Mouse (Mus musculus) layer of hippocampus, postnatal 36 days (tissue): Measurements from ENCODE around the gene Arhgap23. TPM values are rescaled to one million over a fixed set of nuclear protein-coding genes. Genes with fewer than 3 reads are reported as not detected.
A peak's percentile ranks its signal among the peaks of the same experiment; 100 is the strongest.

ENCODE experiments used
- DNase-seq, 2 experiments: peaks; one replicate each; pipeline ENCODE4 v3.0.0; 2022
- total RNA-seq, 2 experiments: library from RNA; stranded (reverse); gene quantifications; 2 replicates each; pipeline ENCODE4 v1.2.3; 2021

Gene Arhgap23
- total RNA-seq, 2 experiments from 2014 or later: 73.4 to 75.4 TPM

DNA sequence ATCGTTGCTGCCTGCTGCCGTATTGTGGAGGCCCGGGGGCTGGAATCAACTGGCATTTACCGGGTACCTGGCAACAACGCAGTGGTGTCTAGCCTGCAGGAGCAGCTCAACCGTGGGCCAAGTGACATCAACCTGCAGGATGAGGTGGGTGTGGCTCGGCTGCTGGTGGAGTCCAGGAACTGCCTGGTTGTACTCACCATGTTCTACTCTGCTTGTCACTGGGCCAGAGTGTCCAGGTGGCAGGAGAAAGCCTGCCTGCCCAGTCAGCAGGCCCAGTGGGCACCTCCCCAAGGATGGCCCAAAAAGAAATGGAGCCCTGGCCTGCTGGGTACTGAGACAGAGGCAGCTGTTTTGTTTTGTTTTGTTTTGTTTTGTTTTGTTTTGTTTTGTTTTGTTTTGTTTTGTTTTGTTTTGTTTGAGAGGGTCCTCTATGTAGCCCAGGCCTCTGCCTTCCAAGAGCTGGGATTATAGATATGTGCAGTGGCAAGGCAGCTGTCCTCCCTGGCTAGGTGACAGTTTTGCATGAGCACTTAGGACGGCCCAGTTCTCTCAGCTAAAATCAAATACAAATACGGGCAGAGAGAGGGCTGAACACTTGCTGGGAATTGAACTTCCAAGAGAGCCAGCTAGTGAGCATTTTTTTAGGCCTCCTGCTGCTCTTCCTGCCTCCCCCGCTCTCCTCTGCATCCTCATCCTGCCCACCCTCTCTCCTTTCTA, 51.3 kb downstream of the Arhgap23 start:
- DNase-seq: no peak

DNA sequence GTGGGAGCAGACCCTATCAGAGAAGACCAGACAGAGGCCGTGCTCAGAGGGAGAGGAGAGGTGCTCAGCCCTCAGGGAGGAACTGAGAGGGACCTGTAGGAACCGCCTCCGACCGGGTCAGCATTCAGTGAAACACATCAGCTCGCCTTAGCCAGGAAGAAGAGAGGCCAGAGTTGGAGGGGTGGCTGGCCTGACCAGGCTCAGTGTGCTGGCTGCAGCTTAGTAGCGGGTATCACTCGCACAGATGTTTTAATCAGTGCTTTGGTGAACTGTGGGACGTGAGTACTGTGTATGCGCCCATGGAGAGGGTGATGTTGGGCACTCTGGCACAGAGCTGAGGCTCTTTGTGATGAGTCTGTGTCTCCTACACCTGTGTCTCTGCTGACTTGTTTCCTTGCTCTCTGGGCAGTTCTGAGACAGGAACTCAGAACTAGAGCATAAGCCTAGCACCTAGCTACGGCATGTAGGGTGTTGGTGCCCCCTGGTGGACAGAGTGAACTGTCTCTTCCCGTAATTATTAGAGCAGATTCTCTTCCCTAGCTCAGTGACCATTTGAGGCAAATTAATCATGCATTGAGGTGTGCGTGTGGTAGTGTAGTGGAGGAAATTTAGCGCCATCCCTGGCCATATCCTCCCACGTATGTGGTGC, 53.4 kb downstream of the Arhgap23 start:
- DNase-seq: peak; percentile 79 to 82

DNA sequence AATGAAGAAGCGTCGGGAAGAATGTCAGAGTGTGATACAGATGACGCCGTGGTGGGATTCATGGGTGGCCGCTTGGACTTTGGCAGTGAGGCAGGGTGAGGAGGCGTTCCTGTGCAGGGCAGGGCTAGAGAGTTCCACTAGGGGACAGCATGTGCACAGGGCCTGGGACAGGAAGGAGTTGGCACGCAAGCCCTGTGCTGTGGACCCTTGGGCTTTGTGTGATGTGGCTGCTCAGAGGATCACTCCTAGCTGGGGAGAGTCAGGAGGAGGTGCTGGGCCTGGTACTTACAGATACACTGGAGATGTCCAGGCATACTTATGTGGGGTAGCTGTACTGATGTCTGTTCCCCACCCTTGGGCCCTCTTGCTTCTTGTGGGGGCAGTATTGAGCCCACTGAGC, 54.5 kb downstream of the Arhgap23 start:
- no peak for DNase-seq

DNA sequence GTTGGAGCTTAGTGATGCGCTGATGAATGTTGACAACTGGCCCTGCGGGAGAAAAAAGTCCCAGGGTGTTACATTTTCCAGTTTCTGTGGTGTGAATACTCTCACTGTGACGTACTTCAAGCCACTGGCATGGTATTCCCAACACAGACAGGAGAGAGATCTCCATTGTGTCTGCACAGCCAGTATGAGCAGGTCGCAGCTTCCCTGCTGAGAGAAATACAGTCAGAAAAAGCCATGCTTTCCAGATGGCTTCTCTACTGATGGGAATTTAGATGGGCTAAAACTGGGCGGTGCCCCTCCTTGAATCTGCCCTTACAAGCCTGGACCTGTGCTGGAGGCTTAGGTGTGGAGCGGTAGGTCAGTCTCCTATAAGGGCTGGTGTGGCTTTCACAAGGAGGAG, 55.9 kb downstream of the Arhgap23 start:
- DNase-seq: no peak

DNA sequence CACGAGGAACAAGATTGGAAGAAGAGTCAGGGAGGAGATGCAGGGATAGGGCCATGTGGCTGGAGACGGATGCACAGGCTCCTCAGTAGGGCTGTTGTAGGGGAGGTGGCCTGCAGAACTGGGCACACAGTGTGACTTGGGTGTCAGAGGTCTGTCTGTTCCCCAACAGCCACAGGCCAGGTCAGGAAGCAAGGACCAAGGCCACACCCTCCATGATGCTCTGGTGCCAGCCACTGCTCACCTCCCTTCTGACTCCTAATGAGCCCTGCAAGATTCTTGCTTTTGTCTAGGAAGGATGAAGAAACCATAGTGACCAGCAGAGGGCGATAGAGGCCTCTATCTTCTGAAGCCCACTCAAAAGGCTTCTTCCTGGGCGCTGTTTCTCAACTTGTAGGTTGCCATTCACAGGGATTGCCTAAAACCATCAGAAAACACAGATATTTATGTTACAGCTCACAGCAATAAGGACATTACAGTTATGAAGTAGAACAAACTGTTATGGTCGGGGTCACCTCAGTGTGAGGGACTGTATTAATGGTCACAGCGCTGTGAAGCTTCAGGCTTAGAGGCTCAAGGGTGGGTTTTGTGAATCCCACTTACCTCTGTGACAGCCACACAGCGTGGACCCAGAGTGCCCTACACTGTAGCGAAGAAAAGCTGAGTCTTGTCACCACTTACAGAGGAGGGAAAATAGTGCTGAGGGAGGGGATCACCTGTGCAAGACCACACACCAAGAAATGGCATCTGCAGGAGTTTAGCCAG, 61.2 kb downstream of the Arhgap23 start:
- peak in 1 of 2 experiments; percentile 43 for DNase-seq

DNA sequence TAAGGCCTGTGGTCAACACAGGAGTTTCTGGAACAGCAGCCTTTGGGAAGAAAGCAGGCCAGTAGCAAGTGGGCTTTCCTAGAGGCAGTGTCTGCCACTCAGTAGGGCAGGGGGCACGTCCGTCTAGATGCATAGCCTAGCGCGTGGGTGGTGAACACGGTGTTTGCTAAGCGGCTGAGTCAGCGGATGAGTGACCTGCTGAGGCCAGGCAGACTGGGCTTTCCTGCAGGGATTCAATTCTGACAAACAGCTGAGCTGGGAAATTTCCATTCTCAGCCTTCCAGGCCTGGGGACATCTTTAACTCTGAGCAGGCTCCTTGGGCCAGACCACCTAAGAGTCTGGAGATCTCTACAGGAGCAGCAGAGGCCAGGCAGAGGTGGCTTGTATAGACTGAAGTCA, 62.1 kb downstream of the Arhgap23 start:
- no peak for DNase-seq

DNA sequence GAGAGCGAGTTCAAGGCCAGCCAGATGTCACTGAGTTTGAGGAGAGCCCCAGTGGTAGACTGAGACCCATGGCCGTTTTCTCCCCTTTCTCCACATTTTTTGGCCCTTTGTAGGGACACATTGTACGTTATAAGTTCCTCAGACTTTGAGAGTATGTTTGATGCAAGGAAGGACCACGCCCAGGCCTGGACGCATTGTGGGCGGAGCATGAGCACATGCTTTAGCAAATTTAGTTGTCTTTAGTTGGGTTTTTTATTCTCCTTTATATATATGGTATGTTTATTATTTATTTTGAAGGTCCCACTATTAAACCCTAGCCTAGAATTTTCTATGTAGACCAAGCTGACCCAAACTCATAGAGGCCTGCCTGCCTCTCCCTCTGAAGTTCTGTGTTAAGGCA, 63.0 kb downstream of the Arhgap23 start:
- DNase-seq: no peak

DNA sequence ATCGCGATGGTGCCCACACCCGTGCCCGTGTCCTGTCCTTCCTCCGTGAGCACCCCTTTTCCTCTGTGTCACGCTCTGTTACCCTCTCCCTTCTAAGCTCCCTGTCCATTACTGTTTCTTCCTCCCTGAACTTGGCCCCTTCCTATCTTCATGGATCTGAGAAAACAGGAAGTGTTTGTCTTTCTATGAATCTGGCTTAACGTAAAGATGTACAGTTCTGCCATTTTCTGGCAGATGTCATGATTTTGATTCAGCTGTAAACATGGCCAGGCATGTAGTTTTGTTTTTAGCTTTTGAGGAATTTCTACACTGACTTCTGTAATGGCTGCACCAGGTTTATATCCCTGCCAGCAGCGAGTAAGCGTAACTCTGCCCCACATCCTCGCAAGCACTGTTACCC, 63.8 kb downstream of the Arhgap23 start:
- DNase-seq: no peak

DNA sequence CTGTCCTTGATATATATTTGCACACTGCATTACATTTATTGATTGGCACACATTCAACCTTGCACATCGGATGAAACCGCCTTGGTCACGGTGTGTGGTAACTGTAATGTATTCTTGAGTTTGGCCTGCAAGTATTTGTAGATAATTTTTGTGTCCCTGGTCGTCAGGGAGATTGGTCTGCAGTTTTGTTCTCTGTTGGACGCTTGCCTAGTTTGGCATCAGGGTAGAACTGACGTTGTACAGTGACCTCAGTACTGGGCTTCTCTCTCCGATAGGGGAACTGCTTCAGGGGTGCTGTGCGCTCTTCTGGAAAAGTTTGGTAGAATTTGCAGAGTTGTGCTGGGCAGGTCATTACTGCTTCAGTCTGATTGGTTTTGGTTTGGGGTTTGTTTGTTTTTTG, 64.5 kb downstream of the Arhgap23 start:
- DNase-seq: no peak

DNA sequence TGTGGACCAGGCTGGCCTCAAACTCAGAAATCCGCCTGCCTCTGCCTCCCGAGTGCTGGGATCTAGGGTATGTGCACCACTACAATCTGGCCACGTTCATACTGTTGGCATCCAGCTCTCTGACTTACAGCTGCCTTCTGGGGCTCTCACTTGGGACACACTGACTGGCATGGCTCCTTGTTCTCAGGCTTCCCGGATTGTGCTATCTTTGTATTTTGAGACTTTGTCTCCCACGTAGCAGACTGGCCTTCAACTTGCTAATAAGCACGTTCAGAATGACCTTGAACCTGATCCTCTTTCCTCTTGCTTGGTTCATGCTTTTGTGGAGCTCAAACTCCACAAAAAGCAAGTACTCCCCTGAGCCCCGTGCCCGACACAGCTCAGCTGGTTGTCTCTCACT, 70.3 kb downstream of the Arhgap23 start:
- DNase-seq: no peak

DNA sequence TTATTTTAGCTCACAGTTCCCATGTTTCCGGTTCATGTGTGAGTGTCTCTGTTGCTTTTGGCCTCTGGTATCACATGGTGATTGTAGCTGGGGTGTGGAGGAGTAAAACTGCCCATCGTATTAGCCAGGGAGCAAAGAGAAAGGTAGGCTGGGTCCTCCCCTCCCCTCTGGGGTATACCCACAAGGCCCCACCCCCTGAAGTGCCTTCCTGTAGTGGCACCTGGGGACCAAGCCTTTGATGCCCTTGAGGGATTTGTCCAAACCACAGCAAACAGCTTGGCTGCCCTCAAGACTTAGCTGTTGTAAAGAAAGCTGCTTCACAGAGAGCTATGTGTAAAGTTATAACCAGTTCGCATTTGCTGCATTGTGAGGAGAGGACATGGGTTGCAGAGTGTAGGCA, 72.3 kb downstream of the Arhgap23 start:
- DNase-seq: no peak

DNA sequence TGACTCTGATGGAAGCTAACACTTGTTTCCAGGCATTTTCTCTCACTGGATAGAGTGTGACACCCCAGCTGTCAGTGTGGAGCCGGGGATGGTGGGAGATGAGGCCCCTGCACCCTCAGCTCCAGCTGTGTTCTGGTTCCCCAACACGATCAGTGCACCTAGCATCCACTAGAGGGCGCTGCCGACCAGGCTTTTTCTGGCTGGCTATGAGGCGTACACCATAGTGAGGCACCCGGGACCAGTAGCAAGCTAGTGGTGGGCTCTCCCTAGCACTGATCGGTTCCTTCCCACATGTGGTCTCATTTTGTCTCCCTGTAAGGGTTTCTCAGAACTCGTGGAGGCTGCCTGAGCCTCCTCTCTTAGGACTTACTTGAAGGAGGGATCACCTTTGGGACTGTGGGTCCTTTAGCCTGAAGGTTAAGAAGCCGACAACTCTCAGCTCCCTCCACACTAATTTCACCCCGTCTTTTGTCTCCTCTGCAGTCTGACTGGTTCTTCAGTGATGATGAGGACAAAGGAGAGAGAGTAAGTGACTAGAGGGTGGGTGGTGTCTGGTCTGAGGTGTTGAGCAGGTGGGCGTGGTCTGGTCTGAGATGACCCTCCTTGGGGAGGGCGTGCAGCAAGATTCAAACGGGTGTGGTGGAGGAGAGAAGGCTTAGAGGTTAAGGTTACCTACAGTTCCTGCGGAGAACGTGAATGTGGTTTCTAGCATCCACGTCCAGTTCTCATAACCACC, 74.4 kb downstream of the Arhgap23 start:
- peak; percentile 62 to 69 for DNase-seq

DNA sequence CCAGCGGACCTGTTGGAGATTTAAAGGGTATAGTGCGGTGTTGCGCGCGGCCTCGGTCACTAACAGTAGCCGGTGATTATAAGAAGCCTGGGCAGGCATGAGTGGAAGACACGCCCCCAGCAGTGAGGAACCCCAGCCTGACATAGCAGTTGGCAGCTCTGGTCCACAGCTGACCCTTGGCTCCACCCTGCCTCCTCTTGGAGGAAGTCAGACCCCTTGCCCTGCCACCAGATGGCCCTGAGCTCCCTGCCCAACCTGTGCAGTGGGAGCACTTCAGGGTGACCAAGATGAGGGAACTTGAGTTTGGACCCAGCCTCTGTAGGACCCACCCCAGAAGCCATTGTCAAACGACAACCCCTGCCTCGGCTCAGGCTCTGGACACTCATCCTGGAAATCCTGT, 76.3 kb downstream of the Arhgap23 start:
- no peak for DNase-seq

DNA sequence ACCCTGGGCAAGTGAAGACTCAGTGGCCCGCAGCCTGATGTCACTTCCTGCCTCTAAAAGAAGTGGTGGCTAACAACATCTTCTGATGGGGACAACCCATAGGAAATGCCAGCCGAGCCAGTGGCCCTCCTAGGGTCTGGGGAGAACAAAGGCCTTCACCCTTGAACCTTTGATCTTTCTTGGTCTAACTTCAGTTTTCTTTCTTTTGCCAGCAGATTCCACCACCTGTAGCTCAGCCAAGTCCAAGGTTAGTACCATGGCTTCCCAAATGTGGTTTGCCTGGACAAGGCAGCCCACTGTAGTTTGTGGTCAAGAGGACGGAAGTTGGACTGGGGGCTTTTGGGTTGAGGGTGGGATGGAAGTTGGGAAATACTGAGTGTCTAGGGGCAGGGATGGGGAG, 77.5 kb downstream of the Arhgap23 start:
- no peak for DNase-seq

DNA sequence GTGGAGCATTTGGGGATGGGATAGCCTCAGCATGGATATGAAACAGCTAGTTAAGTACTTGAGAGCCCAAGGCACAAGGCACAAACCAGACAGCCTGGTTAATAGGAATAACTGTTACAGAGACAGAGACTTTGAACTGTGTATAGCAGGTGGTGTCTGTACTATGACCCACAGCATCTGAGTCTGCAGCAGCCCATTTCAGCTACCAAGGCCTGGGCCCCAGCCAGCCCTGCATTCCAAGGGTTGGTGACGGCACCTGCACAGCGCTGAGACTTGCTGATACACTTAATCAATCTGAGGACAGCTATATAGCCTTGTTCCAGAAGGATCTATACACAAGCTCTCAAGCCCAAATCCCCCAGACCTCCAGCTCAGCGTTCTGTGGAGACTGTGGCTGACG, 82.2 kb downstream of the Arhgap23 start:
- no peak for DNase-seq

DNA sequence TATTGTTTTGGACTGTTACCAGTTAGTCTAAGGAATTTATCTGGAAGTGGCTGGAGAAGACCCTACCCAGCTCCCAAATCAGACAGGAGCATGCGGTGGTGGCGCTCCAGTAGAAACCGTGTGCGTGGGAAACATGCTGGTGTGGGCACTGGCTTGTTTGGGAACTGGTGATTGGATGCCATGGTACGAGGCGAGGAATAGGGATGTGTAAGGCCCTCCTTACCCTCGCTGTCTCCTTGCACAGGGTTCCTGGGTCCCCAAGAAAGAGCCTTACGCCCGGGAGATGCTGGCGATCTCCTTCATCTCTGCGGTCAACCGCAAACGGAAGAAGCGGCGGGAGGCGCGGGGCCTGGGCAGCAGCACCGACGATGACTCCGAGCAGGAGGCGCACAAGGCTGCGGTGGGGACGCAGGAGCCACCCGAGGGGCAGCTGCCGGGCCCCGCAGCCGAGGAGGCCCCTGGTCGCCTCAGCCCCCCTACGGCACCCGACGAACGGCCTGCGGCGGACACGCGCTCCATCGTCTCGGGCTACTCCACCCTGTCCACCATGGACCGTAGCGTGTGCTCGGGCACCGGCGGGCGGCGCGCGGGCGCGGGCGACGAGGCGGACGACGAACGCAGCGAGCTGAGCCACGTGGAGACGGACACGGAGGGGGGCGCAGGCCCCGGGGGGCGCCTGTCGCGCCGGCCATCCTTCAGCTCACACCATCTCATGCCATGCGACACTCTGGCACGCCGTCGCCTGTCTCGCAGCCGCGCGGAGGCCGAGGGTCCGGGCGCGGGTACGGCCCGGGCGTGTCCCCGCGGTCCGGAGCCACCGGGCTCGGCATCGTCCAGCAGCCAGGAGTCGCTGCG, 84.8 kb downstream of the Arhgap23 start, which contains the start of gene 4933428G20Rik:
4933428G20Rik (minus strand) TSS at position 476 of the 855 bp plus-strand sequence.
- DNase-seq: no peak

DNA sequence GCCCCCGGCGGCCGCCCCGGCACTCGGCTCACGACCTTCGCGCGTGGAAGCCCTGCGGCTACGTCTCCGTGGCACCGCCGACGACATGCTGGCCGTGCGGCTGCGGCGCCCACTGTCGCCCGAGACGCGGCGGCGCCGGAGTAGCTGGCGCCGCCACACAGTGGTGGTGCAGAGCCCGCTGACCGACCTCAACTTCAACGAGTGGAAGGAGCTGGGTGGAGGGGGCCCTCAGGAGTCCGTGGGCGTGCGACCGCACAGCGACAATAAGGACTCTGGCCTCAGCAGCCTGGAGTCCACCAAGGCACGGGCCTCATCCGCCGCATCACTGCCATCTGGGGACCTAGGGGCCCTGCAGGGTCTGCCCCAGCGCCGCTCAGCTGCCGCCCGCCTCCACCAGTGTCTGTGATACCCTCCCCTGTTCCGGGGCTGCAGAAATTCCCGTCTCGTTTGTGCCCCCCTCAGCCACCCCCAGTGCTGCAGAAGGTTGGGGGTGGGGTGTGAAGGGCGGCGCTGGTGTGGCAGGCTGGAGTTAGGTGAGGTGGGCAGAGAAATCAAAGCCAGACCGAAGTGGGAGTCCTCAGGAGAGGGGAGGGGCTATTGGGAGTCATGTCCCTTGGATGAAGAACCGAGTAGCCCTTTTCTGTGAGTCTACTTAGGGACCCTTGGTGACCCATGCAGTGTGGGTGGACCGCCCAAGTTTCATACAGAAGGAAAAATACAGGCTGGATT, 85.6 kb downstream of the Arhgap23 start:
- DNase-seq: no peak

DNA sequence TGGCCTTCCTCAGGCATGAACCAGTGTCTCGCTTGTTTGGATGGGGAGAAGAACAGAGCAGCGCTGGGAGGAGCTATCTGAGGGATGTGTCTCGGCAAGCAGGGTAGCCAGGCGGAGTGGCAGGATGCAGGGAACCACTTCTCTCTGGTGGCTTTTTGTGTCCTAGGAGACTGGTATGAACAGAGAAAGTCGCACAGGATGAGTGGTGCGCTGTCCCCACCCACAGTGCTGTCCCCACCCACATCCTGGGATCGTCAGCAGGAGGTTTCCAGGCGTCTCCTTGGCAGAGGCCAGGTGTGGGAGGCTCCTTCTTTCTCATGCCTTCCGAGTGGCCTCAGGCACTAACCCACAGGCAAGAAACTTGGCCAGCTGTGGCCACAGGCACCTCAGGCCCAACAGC, 87.0 kb downstream of the Arhgap23 start:
- DNase-seq: no peak

DNA sequence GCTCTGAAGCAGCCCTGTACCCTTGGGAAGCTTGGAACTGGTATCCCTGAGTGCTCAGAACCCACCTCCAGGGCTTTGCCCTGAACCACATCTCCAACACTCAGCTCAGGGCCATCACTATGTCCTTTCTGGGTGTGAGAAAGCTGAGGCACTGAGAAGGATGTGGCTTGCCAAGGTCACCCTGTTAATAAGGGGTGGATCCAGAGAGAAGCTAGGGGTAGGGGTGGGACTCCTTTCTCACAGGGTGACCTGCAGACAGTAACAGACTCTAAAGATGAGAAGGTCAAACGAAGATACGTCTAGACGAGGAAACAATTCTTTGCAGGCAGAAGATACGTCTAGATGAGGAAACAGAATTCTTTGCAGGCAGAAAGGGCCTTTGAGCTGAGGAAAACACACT, 87.5 kb downstream of the Arhgap23 start:
- no peak for DNase-seq

DNA sequence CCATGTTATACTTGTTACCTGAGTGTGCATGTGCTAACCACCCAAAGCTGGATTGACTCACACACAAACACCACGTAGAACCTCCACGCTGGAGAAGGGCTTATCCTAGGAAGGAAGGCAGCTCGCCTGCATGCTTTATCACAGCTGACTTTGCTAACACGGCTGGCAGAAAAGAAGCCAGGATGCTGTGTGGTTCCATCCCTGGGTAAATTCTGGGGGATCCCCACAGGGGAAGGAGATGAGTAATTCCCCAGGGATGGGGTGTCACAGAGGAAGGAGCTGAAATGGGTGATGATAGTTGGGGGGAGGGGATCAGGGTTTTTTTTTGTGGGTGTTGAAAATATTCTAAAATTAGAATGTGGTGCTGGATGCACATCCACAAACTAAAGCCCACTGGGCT, 90.5 kb downstream of the Arhgap23 start:
- no peak for DNase-seq

DNA sequence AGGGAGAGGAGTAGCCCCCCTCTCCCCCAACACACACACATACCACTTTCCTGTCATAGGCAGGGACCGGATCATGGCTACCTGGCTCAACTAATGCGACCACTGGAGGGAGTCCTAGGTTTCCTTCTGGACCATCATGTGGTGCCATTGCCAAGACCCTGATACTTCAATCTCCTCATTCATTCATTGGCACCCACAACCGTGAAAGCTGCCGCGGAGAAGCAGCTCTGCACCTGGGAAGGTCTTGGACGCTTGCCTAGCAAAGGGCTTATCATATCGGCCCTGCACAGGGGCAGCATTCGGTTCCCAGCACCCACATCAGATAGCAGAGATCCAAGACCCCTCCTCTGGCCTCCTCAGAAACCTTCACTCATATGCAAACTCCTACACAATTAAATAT, 91.0 kb downstream of the Arhgap23 start:
- no peak for DNase-seq
